Mouse (Mus musculus) urinary bladder, postnatal 14 days (tissue): ENCODE results near the gene Tspan33.
A peak's percentile ranks its signal among the peaks of the same experiment; 100 is the strongest.

Source experiments
- DNase-seq: peaks from one replicate; pipeline ENCODE4 v3.0.0; 2021; ENCODE audit warnings: low spot score

The Tspan33 gene

GRCm38 (mm10) chr6:29699085-29699745 is 5.2 kb downstream of the Tspan33 start:
- DNase-seq: no peak

GRCm38 (mm10) chr6:29701051-29701450 is 7.0 kb downstream of the Tspan33 start:
- DNase-seq: no peak

GRCm38 (mm10) chr6:29702126-29702525 is 8.1 kb downstream of the Tspan33 start:
- DNase-seq: no peak

GRCm38 (mm10) chr6:29704143-29704542 is 10.1 kb downstream of the Tspan33 start:
- no peak for DNase-seq

GRCm38 (mm10) chr6:29707902-29708301 is 13.9 kb downstream of the Tspan33 start:
- DNase-seq: no peak

GRCm38 (mm10) chr6:29711318-29711717 is 17.3 kb downstream of the Tspan33 start:
- no peak for DNase-seq

- DNase-seq: no peak
These were observed 18.1 kb downstream of the Tspan33 start for GRCm38 (mm10) chr6:29712011-29712584.

- DNase-seq: no peak
These were observed 22.8 kb downstream of the Tspan33 start for GRCm38 (mm10) chr6:29716624-29717365.

GRCm38 (mm10) chr6:29717541-29717940 is 23.5 kb downstream of the Tspan33 start:
- no peak for DNase-seq

- no peak for DNase-seq
These were observed 24.0 kb downstream of the Tspan33 start for GRCm38 (mm10) chr6:29717952-29718521.

GRCm38 (mm10) chr6:29718894-29719329 is 24.9 kb downstream of the Tspan33 start:
- DNase-seq: peak; percentile 67

- no peak for DNase-seq
These were observed 27.9 kb downstream of the Tspan33 start for GRCm38 (mm10) chr6:29721890-29722289.

- peak; percentile 22 for DNase-seq
These were observed 32.7 kb downstream of the Tspan33 start for GRCm38 (mm10) chr6:29726576-29727200.

- DNase-seq: no peak
These were observed 34.0 kb downstream of the Tspan33 start for GRCm38 (mm10) chr6:29728035-29728434.

GRCm38 (mm10) chr6:29729491-29729890 is 35.5 kb downstream of the Tspan33 start:
- DNase-seq: no peak

GRCm38 (mm10) chr6:29735336-29735688 is 41.3 kb downstream of the Tspan33 start, which contains the start of gene Smo:
Gene Smo, plus strand, starts transcription at chr6:29735503.
- peak; percentile 84 for DNase-seq

GRCm38 (mm10) chr6:29735689-29736451 is 41.8 kb downstream of the Tspan33 start:
- peak; percentile 66 for DNase-seq

GRCm38 (mm10) chr6:29736610-29737458 is 42.8 kb downstream of the Tspan33 start:
- no peak for DNase-seq

GRCm38 (mm10) chr6:29751466-29752152 is 57.6 kb downstream of the Tspan33 start:
- no peak for DNase-seq

- no peak for DNase-seq
These were observed 59.3 kb downstream of the Tspan33 start for GRCm38 (mm10) chr6:29753336-29753735.
